Mouse (Mus musculus): ENCODE data around the gene Klhl1. TPM values are rescaled to one million over a fixed set of nuclear protein-coding genes. Genes with fewer than 3 reads are reported as not detected.
"Not testable (repeated sequence)": the region's sequence is repeated elsewhere in the genome, so short reads cannot be mapped to it uniquely, and the experiment has no call there.

Klhl1 gene
- polyA plus RNA-seq, 1 experiment from 2014 or later: not detected

GRCm38 (mm10) chr14:96392032-96392737 lies 126.7 kb downstream of the Klhl1 start:
- Histone ChIP-seq H3K27ac (ENCODE audit: low read depth, low read length) (no peak overlapping the region), H3K4me1 (ENCODE audit: control insufficient read depth, insufficient read depth, low read length) (no peaks in the 10 kb centered on the region), H3K36me3 (ENCODE audit: control insufficient read depth, insufficient read depth, low read length) (no peaks in the 10 kb centered on the region), H3K9ac (ENCODE audit: low read depth, low read length) (no peak overlapping the region), H3K4me2 (no peak overlapping the region), H3K4me3 (ENCODE audit: low read depth, low read length) (no peak overlapping the region), H3K9me3 (replicated peaks; ENCODE audit: control insufficient read depth, low read length) (no peaks in the 10 kb centered on the region), H3K27me3 (ENCODE audit: control insufficient read depth, insufficient read depth, low read length) (no peaks in the 10 kb centered on the region)
- ATAC-seq (replicated peaks; ENCODE audit: insufficient number of reproducible peaks, low FRiP score, low TSS enrichment): no peak

GRCm38 (mm10) chr14:96362727-96363126 lies 156.2 kb downstream of the Klhl1 start:
- Histone ChIP-seq H3K4me2 (no peak overlapping the region), H3K9ac (ENCODE audit: low read depth, low read length) (no peak overlapping the region), H3K27ac (ENCODE audit: low read depth, low read length) (no peak overlapping the region), H3K9me3 (replicated peaks; ENCODE audit: control insufficient read depth, low read length) (no peaks in the 10 kb centered on the region), H3K27me3 (ENCODE audit: control insufficient read depth, insufficient read depth, low read length) (no peaks in the 10 kb centered on the region), H3K4me3 (ENCODE audit: low read depth, low read length) (no peak overlapping the region), H3K36me3 (ENCODE audit: control insufficient read depth, insufficient read depth, low read length) (no peaks in the 10 kb centered on the region), H3K4me1 (ENCODE audit: control insufficient read depth, insufficient read depth, low read length) (no peaks in the 10 kb centered on the region)
- 86% methylated on average over 3 of the region's 3 CpGs for WGBS (ENCODE audit: insufficient replicate concordance)
- ATAC-seq (replicated peaks; ENCODE audit: insufficient number of reproducible peaks, low FRiP score, low TSS enrichment): no peak

- ATAC-seq (replicated peaks; ENCODE audit: insufficient number of reproducible peaks, low FRiP score, low TSS enrichment): no peak
- no peak overlapping the region for H3K9ac ChIP-seq (ENCODE audit: low read depth, low read length)
- H3K27me3 ChIP-seq (ENCODE audit: control insufficient read depth, insufficient read depth, low read length): no peaks in the 10 kb centered on the region
- no peak overlapping the region for H3K4me3 ChIP-seq (ENCODE audit: low read depth, low read length)
- no peak overlapping the region for H3K4me2 ChIP-seq
- H3K36me3 ChIP-seq (ENCODE audit: control insufficient read depth, insufficient read depth, low read length): no peaks in the 10 kb centered on the region
- no peaks in the 10 kb centered on the region for H3K4me1 ChIP-seq (ENCODE audit: control insufficient read depth, insufficient read depth, low read length)
- H3K9me3 ChIP-seq (replicated peaks; ENCODE audit: control insufficient read depth, low read length): no peaks in the 10 kb centered on the region
- no peak overlapping the region for H3K27ac ChIP-seq (ENCODE audit: low read depth, low read length)
- 86% methylated on average over 1 of the region's 1 CpGs for WGBS (ENCODE audit: insufficient replicate concordance)
Observed at GRCm38 (mm10) chr14:96348220-96348619, 170.7 kb downstream of the Klhl1 start.

GRCm38 (mm10) chr14:96331069-96331468 lies 187.8 kb downstream of the Klhl1 start:
- WGBS (ENCODE audit: insufficient replicate concordance): 56% methylated on average over 4 of the region's 4 CpGs
- Histone ChIP-seq H3K36me3 (ENCODE audit: control insufficient read depth, insufficient read depth, low read length) (no peaks in the 10 kb centered on the region), H3K4me3 (ENCODE audit: low read depth, low read length) (no peak overlapping the region), H3K27me3 (ENCODE audit: control insufficient read depth, insufficient read depth, low read length) (no peaks in the 10 kb centered on the region), H3K4me2 (no peak overlapping the region), H3K4me1 (ENCODE audit: control insufficient read depth, insufficient read depth, low read length) (no peaks in the 10 kb centered on the region), H3K9ac (ENCODE audit: low read depth, low read length) (no peak overlapping the region), H3K27ac (ENCODE audit: low read depth, low read length) (no peak overlapping the region), H3K9me3 (replicated peaks; ENCODE audit: control insufficient read depth, low read length) (no peaks in the 10 kb centered on the region)
- ATAC-seq (replicated peaks; ENCODE audit: insufficient number of reproducible peaks, low FRiP score, low TSS enrichment): no peak

- H3K4me1 ChIP-seq (ENCODE audit: control insufficient read depth, insufficient read depth, low read length): no peaks in the 10 kb centered on the region
- no peak overlapping the region for H3K27ac ChIP-seq (ENCODE audit: low read depth, low read length)
- no peak overlapping the region for H3K9ac ChIP-seq (ENCODE audit: low read depth, low read length)
- H3K36me3 ChIP-seq (ENCODE audit: control insufficient read depth, insufficient read depth, low read length): no peaks in the 10 kb centered on the region
- H3K9me3 ChIP-seq (replicated peaks; ENCODE audit: control insufficient read depth, low read length): no peaks in the 10 kb centered on the region
- no peak overlapping the region for H3K4me2 ChIP-seq
- H3K27me3 ChIP-seq (ENCODE audit: control insufficient read depth, insufficient read depth, low read length): no peaks in the 10 kb centered on the region
- ATAC-seq (replicated peaks; ENCODE audit: insufficient number of reproducible peaks, low FRiP score, low TSS enrichment): no peak
- WGBS (ENCODE audit: insufficient replicate concordance): 69% methylated on average over 6 of the region's 6 CpGs
- no peak overlapping the region for H3K4me3 ChIP-seq (ENCODE audit: low read depth, low read length)
Observed at GRCm38 (mm10) chr14:96217805-96218441, 301.0 kb downstream of the Klhl1 start.

- not testable (repeated sequence) for H3K4me2 ChIP-seq; H3K4me1 ChIP-seq (ENCODE audit: control insufficient read depth, insufficient read depth, low read length); H3K27ac ChIP-seq (ENCODE audit: low read depth, low read length); H3K27me3 ChIP-seq (ENCODE audit: control insufficient read depth, insufficient read depth, low read length); H3K9ac ChIP-seq (ENCODE audit: low read depth, low read length); H3K36me3 ChIP-seq (ENCODE audit: control insufficient read depth, insufficient read depth, low read length); H3K9me3 ChIP-seq (replicated peaks; ENCODE audit: control insufficient read depth, low read length); H3K4me3 ChIP-seq (ENCODE audit: low read depth, low read length); ATAC-seq (replicated peaks; ENCODE audit: insufficient number of reproducible peaks, low FRiP score, low TSS enrichment)
- WGBS (ENCODE audit: insufficient replicate concordance): 86% methylated on average over 14 of the region's 16 CpGs
Observed at GRCm38 (mm10) chr14:96194795-96195194, 324.1 kb downstream of the Klhl1 start.

- no peak overlapping the region for H3K9ac ChIP-seq (ENCODE audit: low read depth, low read length)
- H3K36me3 ChIP-seq (ENCODE audit: control insufficient read depth, insufficient read depth, low read length): no peaks in the 10 kb centered on the region
- H3K4me3 ChIP-seq (ENCODE audit: low read depth, low read length): no peak overlapping the region
- no peak overlapping the region for H3K27ac ChIP-seq (ENCODE audit: low read depth, low read length)
- H3K9me3 ChIP-seq (replicated peaks; ENCODE audit: control insufficient read depth, low read length): no peaks in the 10 kb centered on the region
- ATAC-seq (replicated peaks; ENCODE audit: insufficient number of reproducible peaks, low FRiP score, low TSS enrichment): no peak
- H3K27me3 ChIP-seq (ENCODE audit: control insufficient read depth, insufficient read depth, low read length): no peaks in the 10 kb centered on the region
- WGBS (ENCODE audit: insufficient replicate concordance): 67% methylated on average over 2 of the region's 2 CpGs
- no peak overlapping the region for H3K4me2 ChIP-seq
- H3K4me1 ChIP-seq (ENCODE audit: control insufficient read depth, insufficient read depth, low read length): no peaks in the 10 kb centered on the region
Observed at GRCm38 (mm10) chr14:96174546-96174945, 344.4 kb downstream of the Klhl1 start.

GRCm38 (mm10) chr14:96143137-96143536 lies 375.8 kb downstream of the Klhl1 start:
- no peaks in the 10 kb centered on the region for H3K4me1 ChIP-seq (ENCODE audit: control insufficient read depth, insufficient read depth, low read length)
- no peak overlapping the region for H3K4me2 ChIP-seq
- H3K27me3 ChIP-seq (ENCODE audit: control insufficient read depth, insufficient read depth, low read length): no peaks in the 10 kb centered on the region
- 77% methylated on average over 9 of the region's 9 CpGs for WGBS (ENCODE audit: insufficient replicate concordance)
- H3K4me3 ChIP-seq (ENCODE audit: low read depth, low read length): no peak overlapping the region
- H3K27ac ChIP-seq (ENCODE audit: low read depth, low read length): no peak overlapping the region
- no peaks in the 10 kb centered on the region for H3K9me3 ChIP-seq (replicated peaks; ENCODE audit: control insufficient read depth, low read length)
- H3K36me3 ChIP-seq (ENCODE audit: control insufficient read depth, insufficient read depth, low read length): no peaks in the 10 kb centered on the region
- no peak for ATAC-seq (replicated peaks; ENCODE audit: insufficient number of reproducible peaks, low FRiP score, low TSS enrichment)
- no peak overlapping the region for H3K9ac ChIP-seq (ENCODE audit: low read depth, low read length)

- 83% methylated on average over 2 of the region's 2 CpGs for WGBS (ENCODE audit: insufficient replicate concordance)
- H3K36me3 ChIP-seq (ENCODE audit: control insufficient read depth, insufficient read depth, low read length): no peaks in the 10 kb centered on the region
Observed at GRCm38 (mm10) chr14:96140246-96140645, 378.7 kb downstream of the Klhl1 start.

More at GRCm38 (mm10) chr14:96140246-96140645, 378.7 kb downstream of the Klhl1 start:
- Histone ChIP-seq H3K4me3 (ENCODE audit: low read depth, low read length) (no peak overlapping the region), H3K9ac (ENCODE audit: low read depth, low read length) (no peak overlapping the region), H3K27ac (ENCODE audit: low read depth, low read length) (no peak overlapping the region), H3K4me2 (no peak overlapping the region), H3K27me3 (ENCODE audit: control insufficient read depth, insufficient read depth, low read length) (no peaks in the 10 kb centered on the region), H3K9me3 (replicated peaks; ENCODE audit: control insufficient read depth, low read length) (no peaks in the 10 kb centered on the region), H3K4me1 (ENCODE audit: control insufficient read depth, insufficient read depth, low read length) (no peaks in the 10 kb centered on the region)
- no peak for ATAC-seq (replicated peaks; ENCODE audit: insufficient number of reproducible peaks, low FRiP score, low TSS enrichment)
